Mouse (Mus musculus): ENCODE measurements around the gene Cenpa.

Gene Cenpa

DNA sequence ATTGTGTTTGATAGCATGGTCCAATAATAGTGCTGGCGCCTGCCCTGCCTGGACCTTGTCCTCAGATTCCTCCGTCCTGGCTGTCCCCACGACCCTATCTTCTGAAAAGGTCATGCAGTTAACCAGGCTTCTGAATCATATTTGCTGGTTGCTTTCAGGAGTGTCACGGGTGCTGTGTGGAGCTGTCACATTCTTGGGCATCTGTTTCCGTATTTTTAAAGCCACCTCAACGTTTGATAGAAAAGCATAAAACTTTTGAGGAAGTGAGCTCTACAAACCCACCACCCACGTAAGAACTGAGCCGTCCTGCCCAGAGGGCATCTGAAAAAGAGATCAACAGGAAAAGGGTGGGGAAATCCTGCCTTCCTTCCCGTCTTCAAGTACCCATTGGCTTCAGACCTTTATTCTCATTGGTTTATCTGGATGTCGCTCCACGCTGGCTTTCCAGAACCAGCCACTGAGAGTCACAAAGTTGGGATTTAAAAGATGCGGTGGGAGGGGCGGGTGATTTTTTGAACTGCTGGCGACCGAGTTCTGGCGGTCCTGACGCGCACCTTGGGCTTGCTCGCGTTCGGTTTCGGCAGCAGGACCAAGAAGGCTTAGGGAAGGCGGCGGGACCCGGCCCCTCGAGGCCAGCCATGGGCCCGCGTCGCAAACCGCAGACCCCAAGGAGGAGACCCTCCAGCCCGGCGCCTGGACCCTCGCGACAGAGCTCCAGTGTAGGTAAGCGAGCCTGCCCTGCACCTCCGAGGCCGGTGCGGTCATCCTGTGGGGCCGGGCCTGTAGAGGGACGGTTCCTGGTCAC, at the start of gene Cenpa:
Cenpa (plus strand) TSS at position 387 of the 805 bp plus-strand sequence.
- peak; percentile 99 for DNase-seq (ENCODE audit: low spot score)

DNA sequence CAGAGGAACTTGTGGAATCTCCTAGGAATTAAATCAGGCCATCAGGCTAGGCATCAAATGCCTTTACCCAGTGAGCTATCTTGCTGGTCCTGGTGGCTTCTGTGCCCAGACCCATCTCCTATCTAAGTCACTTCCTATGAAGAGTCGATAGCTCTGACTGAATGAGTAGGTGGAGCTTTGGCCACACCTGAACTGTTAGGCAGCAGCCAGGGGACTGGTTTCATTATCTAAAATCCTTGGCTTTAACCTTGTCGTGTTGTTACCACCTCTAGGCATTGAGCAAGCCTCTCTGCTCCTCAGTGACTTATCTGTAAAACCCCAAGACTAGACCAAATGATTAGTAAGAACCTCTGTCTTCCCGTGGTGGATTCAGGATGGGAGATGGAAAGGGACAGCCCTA, 49.2 kb upstream of the Cenpa start:
- no peak for DNase-seq (ENCODE audit: low spot score)

DNA sequence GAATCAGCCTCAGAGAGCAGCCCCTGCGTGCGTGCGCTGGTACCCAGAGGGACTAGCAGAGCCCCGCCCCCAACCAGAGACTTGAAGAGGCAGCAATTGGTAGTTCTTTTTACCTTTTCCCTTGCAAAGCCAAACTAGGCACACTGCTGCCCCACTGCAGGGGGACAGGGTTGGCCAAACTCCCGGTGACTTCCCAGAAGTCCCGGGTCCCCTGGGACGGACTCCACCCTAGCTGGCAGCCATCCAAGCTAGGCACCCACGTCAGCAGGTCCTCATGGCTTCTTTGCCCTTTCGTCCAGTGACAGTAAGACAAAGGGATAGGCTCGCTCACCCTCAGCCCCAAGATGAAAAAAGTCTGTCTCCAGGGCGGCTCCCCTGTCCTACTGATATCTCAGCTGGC, 48.7 kb upstream of the Cenpa start:
- peak; percentile 28 for DNase-seq (ENCODE audit: low spot score)

DNA sequence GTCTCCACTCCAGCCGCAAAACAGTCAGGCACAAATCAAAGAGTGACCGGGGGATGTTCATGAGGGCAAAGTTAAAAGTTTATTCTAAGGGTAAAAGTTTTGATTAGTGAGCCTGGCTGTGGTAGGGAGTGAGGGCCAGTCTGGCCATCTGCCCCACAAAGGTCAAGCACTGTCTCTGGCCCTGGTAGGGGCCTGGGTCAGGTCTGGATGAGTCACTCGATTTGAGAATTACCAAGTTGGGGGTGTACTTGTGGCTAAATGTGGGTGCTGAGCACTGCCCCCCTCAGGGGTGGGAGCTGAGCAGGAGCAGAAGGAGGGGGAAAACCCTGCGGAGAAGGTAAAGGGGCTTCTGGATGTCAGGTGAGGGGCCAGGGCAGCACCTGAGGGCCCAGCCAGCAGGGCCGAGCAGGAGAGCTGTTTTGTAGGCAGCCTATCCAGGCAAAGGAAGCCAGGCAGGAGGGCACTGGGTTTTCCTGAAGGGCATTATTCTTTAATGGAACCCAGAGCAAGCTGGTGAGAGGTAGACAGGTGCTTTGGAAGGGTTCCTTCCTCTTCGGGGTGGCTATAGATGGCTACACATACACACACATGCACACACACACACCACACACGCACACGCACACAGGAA, 48.1 kb upstream of the Cenpa start:
- DNase-seq (ENCODE audit: low spot score): no peak

DNA sequence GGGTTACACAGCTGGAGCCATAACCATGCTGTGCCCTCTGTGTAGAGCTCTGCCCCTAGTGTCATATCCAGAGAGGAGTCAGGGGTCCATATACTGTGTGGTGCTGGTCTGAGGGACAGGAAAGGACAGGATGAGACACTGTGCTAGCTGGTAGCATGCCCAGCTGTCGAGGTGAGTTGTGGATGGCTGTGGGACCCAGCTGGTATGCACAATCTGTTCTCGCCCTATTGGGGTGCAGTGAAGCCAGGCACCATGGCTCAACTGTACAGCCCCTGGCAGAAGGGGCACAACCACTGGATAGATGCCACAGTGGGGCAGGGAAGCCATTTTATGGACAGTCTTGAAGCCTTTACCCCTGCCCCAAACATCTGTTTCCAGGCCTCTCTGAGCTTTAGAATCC, 47.4 kb upstream of the Cenpa start:
- no peak for DNase-seq (ENCODE audit: low spot score)

DNA sequence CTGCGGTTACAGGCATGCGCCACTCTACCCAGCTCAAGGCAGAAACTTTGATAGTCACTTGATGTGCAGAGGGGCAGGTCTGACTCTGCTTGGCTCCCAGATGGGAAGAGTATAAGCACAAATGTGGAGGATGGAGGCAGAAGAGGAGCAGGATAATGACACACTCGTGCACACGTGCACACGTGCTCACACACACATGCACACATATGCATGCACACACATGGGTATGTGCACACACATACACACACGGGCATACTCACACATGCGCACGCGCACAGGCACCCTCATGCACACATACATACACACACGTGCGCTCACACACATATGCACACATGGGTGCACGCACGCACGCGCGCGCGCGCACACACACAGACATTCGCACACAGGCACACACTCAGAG, 46.0 kb upstream of the Cenpa start:
- no peak for DNase-seq (ENCODE audit: low spot score)

DNA sequence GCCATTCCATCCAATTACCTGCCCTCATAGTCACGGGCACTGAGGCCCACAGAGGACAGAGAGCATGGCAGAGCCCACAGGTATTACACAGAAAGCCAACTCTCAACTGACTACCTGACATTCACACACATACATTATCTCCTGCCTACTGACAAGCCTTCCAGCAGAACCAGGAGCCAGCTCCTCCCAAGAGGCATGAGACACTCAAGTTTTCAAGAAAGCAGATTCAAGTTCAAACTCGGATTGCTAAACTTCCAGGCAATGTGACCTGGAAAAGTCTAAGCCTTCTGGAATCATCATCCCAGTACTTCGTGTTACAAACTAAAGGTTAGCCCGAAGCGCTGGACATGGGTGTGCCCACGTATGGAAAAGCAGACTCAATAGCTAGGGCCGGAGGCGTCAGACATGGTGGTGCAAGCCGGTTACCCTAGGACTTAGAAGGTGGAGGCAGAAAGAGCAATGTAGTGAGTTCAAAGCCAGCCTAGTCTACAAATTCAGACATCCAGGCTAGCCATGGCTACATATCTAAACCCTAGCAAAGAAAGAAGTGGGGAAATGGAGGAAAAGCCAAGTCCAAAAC, 45.3 kb upstream of the Cenpa start:
- no peak for DNase-seq (ENCODE audit: low spot score)

DNA sequence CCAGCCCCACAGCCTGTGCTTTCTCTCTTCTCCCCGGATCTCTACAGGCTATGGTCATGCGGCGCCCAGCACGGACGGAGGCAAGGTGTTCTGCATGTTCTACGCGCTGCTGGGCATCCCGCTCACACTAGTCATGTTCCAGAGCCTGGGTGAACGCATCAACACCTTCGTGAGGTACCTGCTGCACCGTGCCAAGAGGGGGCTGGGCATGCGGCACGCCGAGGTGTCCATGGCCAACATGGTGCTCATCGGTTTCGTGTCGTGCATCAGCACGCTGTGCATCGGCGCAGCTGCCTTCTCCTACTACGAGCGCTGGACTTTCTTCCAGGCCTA, 44.8 kb upstream of the Cenpa start:
- DNase-seq (ENCODE audit: low spot score): no peak

DNA sequence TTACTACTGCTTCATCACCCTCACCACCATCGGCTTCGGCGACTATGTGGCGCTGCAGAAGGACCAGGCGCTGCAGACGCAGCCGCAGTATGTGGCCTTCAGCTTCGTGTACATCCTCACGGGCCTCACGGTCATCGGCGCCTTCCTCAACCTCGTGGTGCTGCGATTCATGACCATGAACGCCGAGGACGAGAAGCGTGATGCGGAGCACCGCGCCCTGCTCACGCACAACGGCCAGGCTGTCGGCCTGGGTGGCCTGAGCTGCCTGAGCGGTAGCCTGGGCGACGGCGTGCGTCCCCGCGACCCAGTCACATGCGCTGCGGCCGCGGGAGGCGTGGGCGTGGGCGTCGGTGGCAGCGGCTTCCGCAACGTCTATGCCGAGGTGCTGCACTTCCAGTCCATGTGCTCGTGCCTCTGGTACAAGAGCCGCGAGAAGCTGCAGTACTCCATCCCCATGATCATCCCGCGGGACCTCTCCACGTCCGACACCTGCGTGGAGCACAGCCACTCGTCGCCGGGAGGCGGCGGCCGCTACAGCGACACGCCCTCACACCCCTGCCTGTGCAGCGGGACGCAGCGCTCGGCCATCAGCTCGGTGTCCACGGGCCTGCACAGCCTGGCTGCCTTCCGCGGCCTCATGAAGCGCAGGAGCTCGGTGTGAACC, 44.3 kb upstream of the Cenpa start:
- DNase-seq (ENCODE audit: low spot score): peak; percentile 29

DNA sequence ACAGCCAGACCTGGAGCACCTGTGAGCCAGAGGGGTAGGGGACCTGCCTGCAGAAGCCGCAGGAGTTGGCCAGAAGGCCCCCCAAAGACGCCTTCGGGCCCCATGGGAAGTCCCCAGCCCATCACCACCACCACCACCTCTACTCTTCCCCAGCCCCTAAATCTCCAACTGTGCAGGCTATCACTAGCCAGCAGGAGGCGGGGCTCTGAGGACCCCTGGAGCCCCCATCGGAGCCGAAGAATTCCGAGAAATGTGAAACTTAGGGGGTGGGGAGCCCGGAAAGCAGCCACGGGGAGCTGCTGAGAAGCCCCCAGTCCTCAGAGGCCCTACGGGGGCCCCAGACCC, 43.8 kb upstream of the Cenpa start:
- DNase-seq (ENCODE audit: low spot score): no peak

DNA sequence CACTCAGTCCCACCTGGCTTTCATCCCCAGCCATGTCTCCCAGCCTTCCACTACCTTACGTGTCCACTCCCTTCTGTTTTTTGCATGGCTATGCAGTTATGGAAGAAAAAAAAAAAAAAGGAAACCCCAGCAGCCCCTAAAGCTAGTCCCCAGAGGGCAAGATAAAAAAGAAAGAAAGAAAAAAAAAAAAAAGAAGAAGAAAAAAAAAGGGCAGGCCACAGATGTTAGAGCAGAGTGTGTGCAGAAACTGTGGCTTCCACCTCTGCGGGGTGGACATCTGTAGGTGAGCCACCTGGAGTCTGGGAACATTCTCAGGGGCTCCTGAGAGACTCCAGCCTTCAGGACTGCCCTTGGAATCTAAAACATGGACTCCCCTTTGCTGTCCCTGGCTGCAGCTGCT, 43.2 kb upstream of the Cenpa start:
- no peak for DNase-seq (ENCODE audit: low spot score)

DNA sequence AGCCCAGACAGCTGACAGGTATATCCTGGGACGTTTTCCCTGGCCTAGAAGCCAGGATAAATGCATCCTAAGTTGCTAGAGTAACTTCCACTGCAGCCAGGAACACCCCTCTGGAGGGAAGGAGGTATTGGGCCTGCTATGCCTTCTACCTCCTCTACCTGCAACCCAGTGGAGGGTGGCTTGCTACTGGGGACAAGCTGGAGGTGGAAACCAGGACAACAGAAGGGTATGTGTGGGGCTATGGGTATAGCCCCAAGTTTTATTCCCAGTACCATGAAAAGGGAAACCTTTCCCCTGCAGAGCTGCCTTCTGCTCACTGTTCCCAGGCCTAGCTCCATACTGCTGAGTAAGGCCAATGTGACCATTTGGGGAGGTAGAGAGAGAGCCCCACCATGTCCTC, 42.3 kb upstream of the Cenpa start:
- DNase-seq (ENCODE audit: low spot score): no peak

DNA sequence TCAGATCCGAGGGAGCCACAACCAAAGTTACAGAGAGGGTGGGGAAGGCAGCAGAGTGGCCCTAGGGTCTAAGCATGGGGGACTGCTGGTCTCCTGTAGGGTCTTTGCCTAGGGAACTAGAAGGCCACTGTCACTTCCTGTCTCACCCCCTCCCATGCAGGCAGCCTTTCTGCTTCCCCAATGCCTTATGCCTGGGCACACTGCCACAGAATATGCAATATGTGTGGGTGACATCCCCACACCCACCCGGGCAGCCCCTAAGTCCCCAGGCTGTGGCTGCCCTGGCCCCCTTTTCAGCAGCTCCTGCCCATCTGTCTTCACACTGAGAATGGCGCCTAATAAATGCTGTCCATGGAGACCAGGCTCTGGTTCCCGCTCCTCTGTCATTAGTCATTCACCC, 41.7 kb upstream of the Cenpa start:
- DNase-seq (ENCODE audit: low spot score): no peak

DNA sequence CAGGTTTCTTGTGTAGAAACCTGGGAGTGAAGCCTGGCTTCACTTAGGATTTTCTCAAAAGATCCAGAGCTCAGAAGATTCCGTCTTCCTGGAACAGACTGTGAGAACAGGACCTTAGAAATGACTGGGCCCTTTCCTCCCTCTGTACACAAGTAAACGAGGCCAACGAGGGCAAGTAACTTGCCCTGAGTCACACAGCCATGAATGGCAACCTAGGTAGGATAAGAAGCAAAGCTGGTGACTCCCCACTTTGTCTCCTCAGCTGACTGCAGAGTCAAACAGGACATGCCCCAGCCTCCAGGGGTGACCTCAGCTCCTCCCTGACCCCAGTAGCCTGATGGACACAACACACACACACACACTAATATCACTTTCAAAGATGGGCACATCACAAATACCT, 41.2 kb upstream of the Cenpa start:
- DNase-seq (ENCODE audit: low spot score): no peak

DNA sequence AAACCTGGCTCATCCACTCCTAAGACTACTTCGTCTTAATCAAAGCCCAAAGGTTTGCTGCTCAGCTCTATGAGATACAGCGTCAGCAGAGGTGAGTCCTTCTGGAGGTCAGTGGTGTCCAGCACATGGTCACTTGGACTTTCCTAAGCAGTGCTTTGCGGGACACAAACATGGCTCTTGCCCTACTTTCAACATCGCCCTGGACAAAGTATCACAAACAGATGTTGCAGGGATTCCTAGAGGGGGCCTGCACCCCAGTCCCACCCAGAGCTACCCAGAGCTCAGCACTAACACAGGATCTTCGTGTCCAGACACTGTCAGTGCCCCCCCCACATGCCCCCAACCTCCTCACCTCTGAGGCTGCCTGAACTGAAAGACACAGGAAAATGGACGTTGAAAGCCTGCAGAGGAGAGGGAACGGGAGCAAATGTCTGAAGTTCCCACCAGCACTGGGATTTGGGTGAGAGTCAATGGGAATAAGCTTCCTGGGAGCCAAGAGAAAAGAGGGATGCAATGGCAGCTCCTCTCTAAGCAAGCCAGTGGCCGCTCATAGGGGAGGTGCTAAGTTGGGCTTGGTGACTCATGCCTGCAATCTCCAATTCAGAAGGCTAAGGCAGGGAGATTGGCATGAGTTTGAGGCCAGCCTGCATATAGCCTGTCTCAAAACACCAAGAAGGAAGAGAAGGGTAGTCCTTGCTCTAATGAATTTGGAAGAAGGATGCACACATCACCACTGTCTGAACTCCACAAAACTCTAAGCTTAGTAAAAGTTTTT, 40.1 kb upstream of the Cenpa start:
- no peak for DNase-seq (ENCODE audit: low spot score)

DNA sequence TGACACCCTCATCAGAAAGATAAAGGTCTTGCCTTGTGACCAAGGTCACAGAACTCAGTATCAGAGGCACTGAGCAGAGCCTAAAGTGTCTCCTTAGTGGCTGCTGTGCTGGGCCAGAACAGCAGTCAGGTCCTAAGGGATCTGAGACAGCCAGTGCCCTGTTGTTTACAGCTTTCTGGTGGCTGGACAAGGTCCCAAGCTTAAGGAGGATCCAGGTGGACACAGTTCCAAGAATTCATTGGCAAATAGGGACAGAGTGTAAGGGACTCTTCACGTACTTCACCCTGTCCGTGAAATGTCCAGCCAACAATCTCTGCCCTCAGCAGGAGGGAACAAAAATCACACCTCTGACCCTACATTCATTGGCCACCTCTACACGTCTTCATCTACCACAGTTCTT, 38.1 kb upstream of the Cenpa start:
- no peak for DNase-seq (ENCODE audit: low spot score)

DNA sequence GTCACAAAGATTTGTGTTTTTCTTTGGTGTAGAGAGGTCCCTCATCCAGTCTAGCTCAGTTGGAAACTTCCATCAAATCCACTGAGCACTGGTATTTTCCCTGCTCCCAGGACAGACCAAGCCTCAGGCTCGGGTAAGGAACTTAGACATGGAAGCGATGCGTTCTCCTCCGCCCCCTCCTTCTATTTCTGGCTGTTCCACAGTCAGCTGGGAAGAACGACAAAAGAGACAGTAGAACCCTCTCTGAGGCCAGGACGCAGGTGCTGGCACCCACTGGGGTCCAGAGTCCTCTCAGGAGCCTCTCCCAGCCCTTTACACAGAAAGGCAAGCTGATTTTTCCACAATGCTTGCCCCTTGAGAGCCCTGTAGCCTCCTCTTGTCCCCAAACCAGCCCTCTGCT, 36.2 kb upstream of the Cenpa start:
- DNase-seq (ENCODE audit: low spot score): no peak

DNA sequence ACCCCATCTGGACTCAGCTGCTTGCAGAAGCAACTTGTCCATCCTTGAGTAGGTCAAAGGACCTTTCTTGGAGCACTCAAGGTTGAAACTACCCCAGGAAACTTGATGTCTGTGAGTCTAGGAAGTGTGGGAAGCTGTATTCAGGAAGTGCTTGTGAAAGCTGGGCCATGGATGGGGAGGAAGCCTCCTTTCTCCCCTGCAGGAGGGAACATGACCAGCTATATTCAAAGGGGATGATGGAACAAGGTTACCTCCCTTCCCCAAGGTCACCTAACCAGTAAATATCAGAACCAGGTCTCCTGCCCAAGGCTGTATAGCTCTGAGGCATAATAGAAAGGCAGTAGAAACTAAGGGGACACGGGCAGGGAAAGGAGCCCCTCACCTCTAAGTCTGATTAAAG, 34.4 kb upstream of the Cenpa start:
- DNase-seq (ENCODE audit: low spot score): no peak

DNA sequence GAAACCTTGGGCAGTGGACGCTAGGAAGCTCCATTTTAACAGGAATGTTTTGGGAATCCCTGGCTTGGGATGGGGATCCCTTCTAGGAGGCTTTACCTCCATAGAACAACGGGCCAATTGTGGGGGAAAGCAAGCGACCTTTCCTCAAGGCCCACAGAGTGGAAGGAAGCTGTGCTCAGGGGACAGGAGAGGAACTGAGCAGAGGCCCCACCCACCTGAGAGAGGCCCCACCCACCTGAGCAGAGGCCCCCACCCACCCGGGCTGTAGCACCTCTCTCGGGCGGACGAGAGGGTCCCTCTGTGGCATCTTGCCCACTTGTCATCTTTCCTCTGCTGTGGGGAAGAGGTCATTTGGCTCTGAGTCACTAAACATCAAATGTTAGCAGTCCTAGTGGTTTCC, 29.6 kb upstream of the Cenpa start:
- DNase-seq (ENCODE audit: low spot score): no peak

DNA sequence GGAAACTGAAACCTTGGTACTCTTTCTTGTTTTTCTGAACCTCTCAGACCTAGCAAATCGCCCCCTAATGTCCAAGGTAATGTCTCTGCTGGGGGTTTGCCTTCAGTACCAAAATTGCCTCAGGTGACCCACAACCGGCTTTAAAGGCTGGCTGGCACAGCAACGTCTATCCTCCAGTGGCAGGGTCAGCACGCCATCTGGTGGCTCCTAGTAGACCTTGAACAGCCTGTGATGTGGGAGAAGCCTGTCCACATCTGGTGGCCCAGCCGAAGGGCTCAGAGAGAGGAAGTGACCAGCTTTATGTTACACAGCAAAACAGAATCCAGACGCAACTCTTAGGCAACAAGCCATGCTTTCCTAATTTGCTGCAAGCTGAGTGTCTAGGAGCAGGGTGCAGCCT, 28.5 kb upstream of the Cenpa start:
- DNase-seq (ENCODE audit: low spot score): peak; percentile 86

DNA sequence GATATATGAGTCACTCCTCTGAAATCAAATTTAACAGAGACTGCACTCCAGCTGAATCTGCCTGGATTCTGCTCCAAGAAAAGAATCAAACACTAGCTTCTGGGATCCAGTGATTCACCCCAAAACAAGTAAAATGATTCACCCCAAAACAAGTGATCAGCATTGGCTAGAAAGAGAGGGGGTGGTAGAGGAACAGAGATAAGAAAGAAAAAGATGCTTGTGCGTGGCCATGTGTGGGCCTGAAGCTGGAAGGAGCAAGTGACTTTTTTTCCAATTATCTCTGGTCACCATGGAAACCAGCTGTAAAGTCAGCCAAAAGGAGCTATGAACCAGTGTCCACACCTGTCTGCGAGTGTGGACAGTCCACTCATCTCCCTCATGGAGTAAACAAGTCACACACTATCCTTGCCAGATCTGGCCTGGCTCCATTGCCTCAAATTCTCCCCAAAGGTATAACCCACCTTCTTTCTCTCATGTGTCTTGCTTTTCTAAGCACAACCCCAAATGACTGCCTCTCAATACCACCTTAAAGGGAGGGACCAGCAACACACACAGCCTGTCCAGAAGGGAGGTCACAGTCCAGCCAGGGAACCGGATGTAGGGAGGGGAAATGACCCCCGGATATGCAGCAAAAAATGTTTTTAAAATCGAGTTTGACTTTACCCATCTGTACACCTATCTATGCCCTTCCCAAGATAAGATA, 22.9 kb upstream of the Cenpa start:
- DNase-seq (ENCODE audit: low spot score): no peak

DNA sequence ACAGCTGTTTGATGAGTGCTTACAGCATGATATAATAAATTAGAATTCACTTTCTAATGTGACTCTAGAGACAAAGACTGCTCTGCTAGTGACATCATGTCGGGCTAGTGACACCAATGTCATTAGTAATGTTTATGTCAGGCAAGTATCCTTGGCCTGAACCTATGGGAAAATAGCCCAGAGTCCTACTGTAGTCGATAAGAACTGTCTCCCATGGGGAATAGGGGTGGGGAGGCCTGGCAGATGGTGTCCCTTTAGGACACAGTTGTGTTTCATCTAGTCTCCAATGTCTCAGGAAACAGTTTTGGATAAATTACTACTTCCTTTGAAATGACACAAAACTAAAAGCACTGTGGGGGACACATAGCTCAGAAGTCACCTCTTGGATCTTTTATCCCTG, 20.5 kb upstream of the Cenpa start:
- no peak for DNase-seq (ENCODE audit: low spot score)

All from lung, postnatal 25 days (tissue).